8 mouse cellular contexts compared by ENCODE assay signal in the genomic region with DNA sequence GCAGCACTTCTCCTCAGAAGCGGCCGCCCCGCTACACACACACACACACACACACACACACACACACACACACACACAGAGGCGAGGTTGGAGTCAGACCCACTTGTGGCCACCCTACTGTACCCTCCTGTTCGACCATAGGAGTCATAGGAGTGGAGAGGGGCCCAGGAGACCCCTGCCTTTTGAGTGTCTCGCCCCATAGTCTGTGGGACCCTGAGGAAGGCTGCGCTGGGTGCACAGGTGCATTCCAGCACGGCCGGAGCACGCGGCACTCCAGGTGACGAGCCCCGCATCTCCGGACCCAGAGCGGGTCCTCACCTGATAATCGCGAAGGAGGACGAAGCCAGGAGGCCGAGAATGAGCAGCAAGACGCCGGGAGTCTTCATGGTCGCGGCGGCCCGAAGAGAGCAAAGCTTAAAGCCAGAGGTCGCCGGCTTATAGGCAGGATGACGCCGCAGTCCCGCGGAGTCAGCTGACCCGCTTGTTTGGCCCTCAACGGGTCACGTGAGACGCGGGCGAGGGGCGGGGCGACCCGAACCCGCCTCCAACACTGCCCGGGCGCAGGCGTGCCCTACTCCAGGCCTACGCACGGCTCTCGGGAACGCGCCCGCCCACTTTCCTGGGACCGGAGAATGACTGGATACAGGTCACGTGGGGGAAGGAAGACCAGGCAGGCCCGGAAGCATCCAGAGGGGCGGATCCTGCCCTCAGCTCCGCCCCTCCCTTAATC. TPM values are rescaled to one million over a fixed set of nuclear protein-coding genes. Genes with fewer than 3 reads are reported as not detected.
DNase-seq lines count a peak whose midpoint lies in the region; ATAC-seq and TF ChIP-seq lines count a peak whose summit lies in the region.

A gene (minus strand): TSS at position 620 of the 730 bp plus-strand sequence.

- under 1% methylated on average over 55 of the region's 55 CpGs for WGBS in heart, embryonic 10.5 days
- under 1% methylated on average over 55 of the region's 55 CpGs for WGBS in kidney, embryonic 15.5 days

- TF ChIP-seq CTCF in bone marrow macrophage, adult 2 months (IDR thresholded peaks at IDR 0.05; ENCODE audit: low read depth, low read length), result no peak
- TF ChIP-seq CTCF in embryonic fibroblast, embryonic 13.5 days (IDR thresholded peaks at IDR 0.05; ENCODE audit: borderline replicate concordance, insufficient read depth, low read length), result no peak

- peak; percentile 82; the same call in 1 of the 2 replicates for TF ChIP-seq POLR2A in bone marrow macrophage, adult 2 months (IDR thresholded peaks at IDR 0.05; ENCODE audit: borderline replicate concordance, low read depth, low read length)
- TF ChIP-seq POLR2A in embryonic fibroblast, embryonic 13.5 days (IDR thresholded peaks at IDR 0.05; ENCODE audit: low read depth, low read length), result peak; percentile 90

- peak within 1 kb of the TSS; percentile 84 for H3K4me3 ChIP-seq in bone marrow macrophage, adult 2 months (ENCODE audit: insufficient read depth, low read length)
- peak within 1 kb of the TSS; percentile 89 for H3K4me3 ChIP-seq in embryonic fibroblast, embryonic 13.5 days (ENCODE audit: insufficient read depth, low read length)
- H3K4me3 ChIP-seq in heart, embryonic 10.5 days, result peak within 1 kb of the TSS; percentile 90
- H3K4me3 ChIP-seq in kidney, embryonic 15.5 days (replicated peaks), result peak within 1 kb of the TSS; percentile 72

- peak within 1 kb of the TSS; percentile 77 for H3K9ac ChIP-seq in kidney, embryonic 15.5 days

- peak; percentile 97 for ATAC-seq in kidney, embryonic 15.5 days (replicated peaks; ENCODE audit: low FRiP score)
- peak; percentile 58 for ATAC-seq in monocyte, adult 5-6 weeks (replicated peaks; ENCODE audit: insufficient number of reproducible peaks, low FRiP score, low TSS enrichment, poor library complexity, severe bottlenecking)

- H3K9me3 ChIP-seq in heart, embryonic 10.5 days, result no peaks in the 10 kb centered on the region
- H3K9me3 ChIP-seq in kidney, embryonic 15.5 days (replicated peaks), result no peaks in the 10 kb centered on the region

- H3K4me1 ChIP-seq in bone marrow macrophage, adult 2 months (ENCODE audit: control insufficient read depth, insufficient read depth, low read length), result peaks cover 52% of the 10 kb centered on the region
- no peaks in the 10 kb centered on the region; the same call in 1 of the 2 replicates for H3K4me1 ChIP-seq in embryonic fibroblast, embryonic 13.5 days (ENCODE audit: control insufficient read depth, insufficient read depth, low read length)
- H3K4me1 ChIP-seq in heart, embryonic 10.5 days, result peaks cover 25% of the 10 kb centered on the region
- H3K4me1 ChIP-seq in kidney, embryonic 15.5 days, result peaks cover 22% of the 10 kb centered on the region

- no peaks in the 10 kb centered on the region for H3K27me3 ChIP-seq in heart, embryonic 10.5 days (ENCODE audit: insufficient read depth, poor library complexity, severe bottlenecking)
- H3K27me3 ChIP-seq in kidney, embryonic 15.5 days, result no peaks in the 10 kb centered on the region

- peak within 1 kb of the TSS; percentile 98 for H3K27ac ChIP-seq in bone marrow macrophage, adult 2 months (ENCODE audit: insufficient read depth, low read depth, low read length)
- H3K27ac ChIP-seq in embryonic fibroblast, embryonic 13.5 days (ENCODE audit: insufficient read depth, low read length), result peak within 1 kb of the TSS; percentile 22
- H3K27ac ChIP-seq in heart, embryonic 10.5 days, result peak within 1 kb of the TSS; percentile 90
- peak within 1 kb of the TSS; percentile 76 for H3K27ac ChIP-seq in kidney, embryonic 15.5 days

- DNase-seq in A20 (ENCODE audit: low read depth, low spot score) (peak; percentile 93), liver (peak; percentile 99)
- DNase-seq in heart, embryonic 10.5 days (ENCODE audit: low spot score), result peak; percentile 99
- peak; percentile 97 to 98 for DNase-seq in spleen, postnatal 4 days (ENCODE audit: low spot score in 2 of 2)

- H3K36me3 ChIP-seq in heart, embryonic 10.5 days, result peaks cover 32% of the 10 kb centered on the region
- H3K36me3 ChIP-seq in kidney, embryonic 15.5 days, result peaks cover 28% of the 10 kb centered on the region

- H3K4me2 ChIP-seq in kidney, embryonic 15.5 days, result peak within 1 kb of the TSS; percentile 89

RNA-seq across cellular contexts. Expression of the gene that starts here (rescaled TPM):
- 2,800 and 3,060 TPM in 2 replicates for polyA plus RNA-seq in bone marrow macrophage, adult 2 months (2012; ENCODE audit: insufficient read depth, insufficient read length, missing spikeins)
- 617 and 890 TPM in 2 replicates for polyA plus RNA-seq in embryonic fibroblast, embryonic 13.5 days (2011; ENCODE audit: insufficient read length, low read depth, missing spikeins)
- 293 and 402 TPM in 2 replicates for polyA plus RNA-seq in heart, embryonic 10.5 days (2016; fragmentation: Nextera tagmentation; extraction: Ambion mirVana)
- polyA plus RNA-seq in kidney, embryonic 15.5 days (2015; fragmentation: Nextera tagmentation; extraction: Ambion mirVana), result 294 and 312 TPM in 2 replicates
- total RNA-seq in monocyte, adult 5-6 weeks (2017), result 304 to 518 TPM (median 326 TPM) in 3 replicates

Comparison
In these comparisons a context has a peak if more than half of its experiments do, and no peak if none do; other contexts are left out.
1. Peak in every context shown above with its lines: DNase-seq, ATAC-seq, H3K4me3 ChIP-seq and H3K27ac ChIP-seq.
2. H3K27ac ChIP-seq: peak in every context shown above with its lines; median percentile 98 in bone marrow macrophage, adult 2 months; 90 in heart, embryonic 10.5 days; 76 in kidney, embryonic 15.5 days; 22 in embryonic fibroblast, embryonic 13.5 days.